In the genomic region with DNA sequence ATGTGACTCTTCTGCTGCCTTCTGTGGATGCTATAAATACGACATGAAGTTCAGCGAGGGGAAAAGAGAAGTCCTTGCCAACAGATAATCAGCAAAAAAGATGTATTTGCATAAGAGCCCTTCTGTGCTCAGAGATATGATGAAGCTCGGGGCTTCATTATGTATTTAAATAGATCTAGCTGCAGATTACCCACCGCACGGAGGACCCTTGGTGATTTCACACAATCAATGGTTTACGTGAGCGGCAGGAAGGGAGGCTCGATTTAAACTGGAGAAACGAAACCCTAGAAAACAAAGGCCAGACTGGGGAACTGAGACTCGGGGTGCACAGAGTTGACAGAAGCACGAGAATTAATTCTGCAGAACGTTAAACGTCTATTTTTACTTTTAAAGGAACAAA, we compare ENCODE assay signal across 15 mouse cellular contexts.
DNase-seq lines count a peak whose midpoint lies in the region; ATAC-seq and TF ChIP-seq lines count a peak whose summit lies in the region.
"Had no signal": no experiment of that assay in that cellular context is flagged by ENCODE, and none has a peak within 500 bp of the region (broad histone marks: within the 10 kb centered on the region; RNA-seq: fewer than 3 reads in every experiment).

No protein-coding gene starts in this region.

- H3K9me3 ChIP-seq in hindbrain, embryonic 10.5 days: peaks cover 7% of the 10 kb centered on the region; the same call in 1 of the 2 replicates
- H3K9me3 ChIP-seq in hindbrain, embryonic 14.5 days (ENCODE audit: control insufficient read depth, low read length): no peaks in the 10 kb centered on the region
- no peaks in the 10 kb centered on the region for H3K9me3 ChIP-seq in liver, embryonic 14.5 days (ENCODE audit: control insufficient read depth, low read length)
- H3K9me3 ChIP-seq: neural tube, embryonic 12.5 days; stomach, embryonic 15.5 days had no signal

- H3K27me3 ChIP-seq in hindbrain, embryonic 10.5 days (ENCODE audit: insufficient read depth, poor library complexity, severe bottlenecking): no peaks in the 10 kb centered on the region
- no peaks in the 10 kb centered on the region for H3K27me3 ChIP-seq in hindbrain, embryonic 14.5 days (ENCODE audit: control insufficient read depth, insufficient read depth, low read length)
- H3K27me3 ChIP-seq in liver, embryonic 14.5 days (ENCODE audit: control insufficient read depth, insufficient read depth, low read length): no peaks in the 10 kb centered on the region
- H3K27me3 ChIP-seq: neural tube, embryonic 12.5 days; stomach, embryonic 15.5 days had no signal

- WGBS in hindbrain, embryonic 10.5 days: 87% methylated on average over 13 of the region's 13 CpGs
- 63% methylated on average over 13 of the region's 13 CpGs for WGBS in hindbrain, embryonic 14.5 days
- WGBS in liver, embryonic 14.5 days (ENCODE audit: insufficient replicate concordance): 6% methylated on average over 13 of the region's 13 CpGs

- no peak overlapping the region for H3K9ac ChIP-seq in hindbrain, embryonic 14.5 days
- H3K9ac ChIP-seq in liver, embryonic 14.5 days (replicated peaks): no peak overlapping the region
- H3K9ac ChIP-seq: neural tube, embryonic 12.5 days; stomach, embryonic 15.5 days had no signal

- no peak overlapping the region for H3K4me3 ChIP-seq in hindbrain, embryonic 10.5 days
- H3K4me3 ChIP-seq in hindbrain, embryonic 14.5 days (replicated peaks; ENCODE audit: low read length): no peak overlapping the region
- H3K4me3 ChIP-seq in liver, embryonic 14.5 days (ENCODE audit: insufficient read depth in 1 of 2, low read depth in 2 of 2, low read length in 2 of 2): no peak overlapping the region
- H3K4me3 ChIP-seq: neural tube, embryonic 12.5 days; stomach, embryonic 15.5 days had no signal

- H3K4me2 ChIP-seq in hindbrain, embryonic 14.5 days (replicated peaks): no peak overlapping the region
- peak overlapping the region; percentile 30 for H3K4me2 ChIP-seq in liver, embryonic 14.5 days (ENCODE audit: low read depth)
- H3K4me2 ChIP-seq: neural tube, embryonic 12.5 days; stomach, embryonic 15.5 days had no signal

- H3K4me1 ChIP-seq in hindbrain, embryonic 10.5 days (replicated peaks): peaks cover 38% of the 10 kb centered on the region
- peaks cover 21% of the 10 kb centered on the region for H3K4me1 ChIP-seq in hindbrain, embryonic 14.5 days (replicated peaks; ENCODE audit: control insufficient read depth, insufficient read depth, low read length)
- H3K4me1 ChIP-seq in liver, embryonic 14.5 days (replicated peaks; ENCODE audit: control insufficient read depth in 2 of 2, insufficient read depth in 2 of 2, low read length in 1 of 2): peaks cover 0 to 7% of the 10 kb centered on the region in 2 experiments; a peak in 2 of 4 replicates
- H3K4me1 ChIP-seq: stomach, embryonic 15.5 days had no signal

- ATAC-seq in hindbrain, embryonic 14.5 days (ENCODE audit: low FRiP score): no peak
- ATAC-seq in liver, embryonic 14.5 days (ENCODE audit: insufficient read depth): peak; percentile 17; the same call in 1 of the 2 replicates
- ATAC-seq: CD4-positive, CD25-positive, alpha-beta regulatory T cell, adult 4 months had no signal

- H3K27ac ChIP-seq in hindbrain, embryonic 10.5 days: peak overlapping the region; percentile 67; the same call in 1 of the 2 replicates
- H3K27ac ChIP-seq in hindbrain, embryonic 14.5 days: no peak overlapping the region
- H3K27ac ChIP-seq in liver, embryonic 14.5 days: no peak overlapping the region
- H3K27ac ChIP-seq: neural tube, embryonic 12.5 days; stomach, embryonic 15.5 days had no signal

- TF ChIP-seq EP300 in liver, embryonic 14.5 days (IDR thresholded peaks at IDR 0.05; ENCODE audit: low read depth): no peak

- TF ChIP-seq CTCF in liver, embryonic 14.5 days (IDR thresholded peaks at IDR 0.05; ENCODE audit: low read depth): no peak

- no peak for DNase-seq in hindbrain, embryonic 10.5 days (ENCODE audit: low spot score)
- no peak for DNase-seq in hindbrain, embryonic 14.5 days (ENCODE audit: low spot score)
- DNase-seq in spleen, postnatal 36 days (ENCODE audit: low spot score in 2 of 2): peak; percentile 29 to 39
- no peak for DNase-seq in spleen, adult 12 weeks (ENCODE audit: low spot score)
- DNase-seq in liver, embryonic 14.5 days (ENCODE audit: low read depth in 3 of 3, low spot score in 3 of 3): no peak
- no peak for DNase-seq in right cerebral cortex, postnatal 36 days (ENCODE audit: low spot score in 2 of 2)
- DNase-seq in embryo, embryonic 10.5 days (ENCODE audit: low spot score): no peak
- DNase-seq in ovary, adult 18-20 months (ENCODE audit: low spot score): no peak
- DNase-seq: adrenal gland, postnatal 14 days; cerebellum, adult 11-12 months; kidney, adult 9 months; layer of hippocampus, postnatal 36 days had no signal

- peaks cover 41% of the 10 kb centered on the region for H3K36me3 ChIP-seq in hindbrain, embryonic 10.5 days
- H3K36me3 ChIP-seq in hindbrain, embryonic 14.5 days (replicated peaks; ENCODE audit: control insufficient read depth, insufficient read depth): peaks cover 3% of the 10 kb centered on the region; the same call in 1 of the 2 replicates
- no peaks in the 10 kb centered on the region for H3K36me3 ChIP-seq in liver, embryonic 14.5 days (replicated peaks; ENCODE audit: control insufficient read depth, insufficient read depth, low read depth)

Comparison
In these comparisons a context has a peak if more than half of its experiments do, and no peak if none do; other contexts are left out.
1. DNase-seq: peak in spleen, postnatal 36 days (2 of 2); none in hindbrain, embryonic 10.5 days (single experiment), hindbrain, embryonic 14.5 days (single experiment), spleen, adult 12 weeks (single experiment), liver, embryonic 14.5 days (0 of 3), right cerebral cortex, postnatal 36 days (0 of 2), embryo, embryonic 10.5 days (single experiment) and ovary, adult 18-20 months (single experiment).